Mouse (Mus musculus): ENCODE measurements around the gene Arfrp1. TPM values are rescaled to one million over a fixed set of nuclear protein-coding genes. Genes with fewer than 3 reads are reported as not detected.

Gene Arfrp1
- polyA plus RNA-seq, 1 experiment: 0.49 TPM

DNA sequence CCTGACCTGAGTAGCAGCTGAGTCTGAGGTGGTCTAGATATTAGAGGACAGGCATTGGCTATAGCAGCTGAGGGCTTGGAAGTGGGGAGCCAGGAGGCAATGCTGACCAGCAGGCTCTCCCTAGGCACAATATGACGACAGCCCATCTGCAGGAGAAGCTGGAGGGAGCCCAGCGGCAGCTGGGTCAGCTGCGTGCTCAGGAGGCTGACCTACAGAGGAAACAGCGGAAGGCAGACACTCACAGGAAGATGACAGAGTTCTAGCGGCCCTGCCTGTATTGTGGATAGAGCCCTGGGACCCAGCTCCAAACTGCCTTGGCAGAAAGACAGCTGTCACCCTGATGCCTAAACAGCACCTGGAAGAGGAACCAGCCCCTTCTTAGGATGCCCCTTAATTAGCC, 15.0 kb upstream of the Arfrp1 start:
- no peak for TF ChIP-seq GATA1 (IDR thresholded peaks at IDR 0.05; ENCODE audit: low read length)
- TF ChIP-seq TAL1 (IDR thresholded peaks at IDR 0.05; ENCODE audit: low read length): no peak
- H3K27me3 ChIP-seq (ENCODE audit: control insufficient read depth): no peaks in the 10 kb centered on the region
- no peak overlapping the region for H3K4me3 ChIP-seq (replicated peaks)
- no peaks in the 10 kb centered on the region for H3K9me3 ChIP-seq (ENCODE audit: control insufficient read depth, low read length)
- peaks cover 80% of the 10 kb centered on the region for H3K36me3 ChIP-seq (ENCODE audit: control insufficient read depth)
- H3K4me1 ChIP-seq (ENCODE audit: control insufficient read depth): peaks cover 4% of the 10 kb centered on the region

DNA sequence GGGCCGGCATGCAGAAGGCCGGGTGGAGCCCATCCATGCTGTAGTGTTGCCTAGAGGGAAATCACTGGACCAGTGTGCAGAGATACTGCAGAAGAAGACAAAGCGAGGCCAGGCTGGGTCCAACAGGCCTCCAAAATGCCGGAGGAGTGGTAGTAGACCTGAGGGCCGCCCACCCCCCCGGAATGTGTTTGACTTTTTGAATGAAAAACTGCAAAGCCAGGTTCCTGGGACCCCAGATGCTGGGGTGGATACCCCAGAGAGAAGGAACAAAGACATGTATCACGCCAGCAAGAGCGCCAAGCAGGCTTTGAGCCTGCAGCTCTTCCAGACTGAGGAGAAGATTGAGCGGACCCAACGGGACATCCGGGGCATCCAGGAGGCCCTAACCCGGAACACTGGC, 14.6 kb upstream of the Arfrp1 start, which contains the start of gene Lime1:
TSS of gene Lime1 (plus strand) at position 301 of the 400 bp plus-strand sequence.
- Histone ChIP-seq H3K4me1 (ENCODE audit: control insufficient read depth) (peaks cover 4% of the 10 kb centered on the region), H3K36me3 (ENCODE audit: control insufficient read depth) (peaks cover 78% of the 10 kb centered on the region), H3K9me3 (ENCODE audit: control insufficient read depth, low read length) (no peaks in the 10 kb centered on the region), H3K4me3 (replicated peaks) (no peak within 1 kb of the TSS), H3K27me3 (ENCODE audit: control insufficient read depth) (no peaks in the 10 kb centered on the region)
- TF ChIP-seq GATA1 (IDR thresholded peaks at IDR 0.05; ENCODE audit: low read length) (no peak), TAL1 (IDR thresholded peaks at IDR 0.05; ENCODE audit: low read length) (no peak)

DNA sequence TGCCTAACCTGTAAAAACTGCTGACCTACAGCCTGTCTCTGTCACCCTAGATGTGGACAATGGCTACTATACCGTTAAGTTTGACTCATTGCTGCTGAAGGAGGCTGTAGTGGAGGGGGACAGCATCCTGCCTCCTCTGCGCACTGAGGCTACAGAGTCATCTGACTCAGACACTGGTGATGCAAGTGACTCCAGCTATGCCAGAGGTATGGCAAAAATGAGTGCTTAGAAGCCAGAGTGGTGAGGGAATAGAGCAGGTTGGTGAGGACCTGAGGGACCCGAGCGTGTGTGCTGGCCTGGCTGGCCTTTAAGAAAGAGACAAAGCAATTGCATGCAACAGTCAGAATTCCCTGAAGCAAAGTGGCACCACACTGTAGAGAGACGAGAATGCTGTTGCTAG, 13.5 kb upstream of the Arfrp1 start:
- Histone ChIP-seq H3K9me3 (ENCODE audit: control insufficient read depth, low read length) (no peaks in the 10 kb centered on the region), H3K4me1 (ENCODE audit: control insufficient read depth) (peaks cover 10% of the 10 kb centered on the region), H3K27me3 (ENCODE audit: control insufficient read depth) (no peaks in the 10 kb centered on the region), H3K4me3 (replicated peaks) (no peak overlapping the region), H3K36me3 (ENCODE audit: control insufficient read depth) (peaks cover 72% of the 10 kb centered on the region)
- TF ChIP-seq GATA1 (IDR thresholded peaks at IDR 0.05; ENCODE audit: low read length): no peak
- no peak for TF ChIP-seq TAL1 (IDR thresholded peaks at IDR 0.05; ENCODE audit: low read length)

DNA sequence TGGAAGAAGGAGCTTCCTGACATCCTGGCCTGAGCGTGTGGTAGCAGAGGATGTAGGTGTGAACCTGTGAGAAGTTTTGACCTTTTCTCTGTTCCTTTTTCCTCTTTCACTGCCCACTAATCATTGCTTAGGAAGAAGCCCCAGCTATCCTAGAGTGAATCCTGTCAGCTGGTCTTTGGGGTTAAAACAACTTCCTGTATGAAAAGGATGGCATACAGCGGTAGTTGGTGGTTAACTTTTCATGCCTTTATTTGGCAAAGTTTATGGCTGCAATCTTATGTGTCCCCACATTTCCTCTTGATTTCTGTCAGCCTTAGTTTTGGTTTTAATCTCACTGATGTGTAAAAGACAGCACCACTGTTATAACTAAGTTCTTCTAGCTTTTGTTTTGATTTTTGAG, 12.0 kb upstream of the Arfrp1 start:
- Histone ChIP-seq H3K9me3 (ENCODE audit: control insufficient read depth, low read length) (no peaks in the 10 kb centered on the region), H3K27me3 (ENCODE audit: control insufficient read depth) (no peaks in the 10 kb centered on the region), H3K4me3 (replicated peaks) (no peak overlapping the region), H3K4me1 (ENCODE audit: control insufficient read depth) (peaks cover 12% of the 10 kb centered on the region), H3K36me3 (ENCODE audit: control insufficient read depth) (peaks cover 62% of the 10 kb centered on the region)
- TF ChIP-seq TAL1 (IDR thresholded peaks at IDR 0.05; ENCODE audit: low read length) (no peak), GATA1 (IDR thresholded peaks at IDR 0.05; ENCODE audit: low read length) (no peak)

DNA sequence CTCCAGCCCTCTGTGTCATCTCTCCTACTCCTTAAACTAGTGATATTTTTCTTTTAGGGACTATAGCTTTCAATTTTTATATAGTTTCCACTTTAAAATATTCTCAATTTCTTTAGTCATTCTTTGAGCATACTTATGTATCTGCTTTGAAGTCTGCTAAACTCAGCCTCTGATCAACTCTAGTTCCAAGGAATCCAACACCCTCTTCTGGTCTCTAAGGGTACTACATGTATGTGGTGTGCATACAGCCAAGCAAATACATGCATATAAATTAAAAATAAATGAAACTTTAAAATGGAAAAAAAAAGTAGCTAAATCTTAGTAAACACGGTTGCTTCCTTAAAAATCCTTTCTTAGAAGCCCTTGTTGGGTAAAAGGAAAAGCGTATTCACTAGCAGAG, 10.6 kb upstream of the Arfrp1 start:
- H3K36me3 ChIP-seq (ENCODE audit: control insufficient read depth): peaks cover 51% of the 10 kb centered on the region

DNA sequence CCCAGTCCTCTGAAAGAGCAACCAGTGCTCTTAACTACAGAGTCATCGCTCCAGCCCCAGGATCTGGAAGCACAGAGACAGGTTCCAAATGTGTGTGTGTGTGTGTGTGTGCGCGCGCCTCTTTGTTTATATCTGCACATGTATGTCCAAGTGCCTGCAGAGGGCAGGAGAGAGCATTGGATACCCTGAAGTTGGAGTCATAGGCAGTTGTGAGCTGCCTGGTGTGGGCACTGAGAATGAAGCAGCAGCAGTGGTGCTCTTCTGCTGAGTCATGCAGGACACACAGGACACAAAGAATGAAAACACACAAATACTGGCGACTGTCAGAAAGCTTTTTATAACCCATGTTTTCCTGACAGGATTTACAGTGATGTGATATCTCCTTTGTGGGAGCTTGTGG, 4.8 kb upstream of the Arfrp1 start:
- Histone ChIP-seq H3K36me3 (ENCODE audit: control insufficient read depth) (peaks cover 42% of the 10 kb centered on the region), H3K4me1 (ENCODE audit: control insufficient read depth) (peaks cover 39% of the 10 kb centered on the region), H3K9me3 (ENCODE audit: control insufficient read depth, low read length) (peaks cover 4% of the 10 kb centered on the region; the same call in 1 of the 2 replicates), H3K27me3 (ENCODE audit: control insufficient read depth) (no peaks in the 10 kb centered on the region), H3K4me3 (replicated peaks) (no peak overlapping the region)
- TF ChIP-seq TAL1 (IDR thresholded peaks at IDR 0.05; ENCODE audit: low read length) (no peak), GATA1 (IDR thresholded peaks at IDR 0.05; ENCODE audit: low read length) (no peak)

More for the DNA sequence above, 10.6 kb upstream of the Arfrp1 start:
- peaks cover 12% of the 10 kb centered on the region for H3K4me1 ChIP-seq (ENCODE audit: control insufficient read depth)
- H3K9me3 ChIP-seq (ENCODE audit: control insufficient read depth, low read length): no peaks in the 10 kb centered on the region
- no peak overlapping the region for H3K4me3 ChIP-seq (replicated peaks)
- TF ChIP-seq GATA1 (IDR thresholded peaks at IDR 0.05; ENCODE audit: low read length) (no peak), TAL1 (IDR thresholded peaks at IDR 0.05; ENCODE audit: low read length) (no peak)
- H3K27me3 ChIP-seq (ENCODE audit: control insufficient read depth): no peaks in the 10 kb centered on the region

DNA sequence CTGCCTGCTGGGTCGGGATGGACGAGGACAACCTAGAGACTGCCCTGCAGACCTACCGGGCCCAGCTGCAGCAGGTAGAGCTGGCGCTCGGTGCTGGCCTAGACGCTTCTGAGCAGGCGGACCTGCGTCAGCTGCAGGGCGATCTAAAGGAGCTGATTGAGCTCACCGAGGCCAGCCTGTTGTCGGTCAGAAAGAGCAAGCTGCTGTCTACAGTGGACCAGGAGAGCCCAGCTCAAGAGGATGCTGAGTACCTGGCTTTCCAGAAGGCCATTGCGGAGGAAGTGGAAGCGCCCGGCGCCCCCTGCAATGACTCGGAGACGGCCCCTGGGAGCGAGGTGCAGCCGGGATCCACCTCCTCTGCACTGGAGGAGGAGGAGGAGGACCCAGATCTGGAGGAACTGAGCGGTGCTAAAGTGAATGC, 461 bp upstream of the Arfrp1 start:
- Histone ChIP-seq H3K4me3 (replicated peaks) (peak overlapping the region; percentile 68), H3K4me1 (ENCODE audit: control insufficient read depth) (peaks cover 47% of the 10 kb centered on the region), H3K36me3 (ENCODE audit: control insufficient read depth) (peaks cover 58% of the 10 kb centered on the region), H3K27me3 (ENCODE audit: control insufficient read depth) (no peaks in the 10 kb centered on the region), H3K9me3 (ENCODE audit: control insufficient read depth, low read length) (peaks cover 4% of the 10 kb centered on the region; the same call in 1 of the 2 replicates)
- no peak for TF ChIP-seq GATA1 (IDR thresholded peaks at IDR 0.05; ENCODE audit: low read length)
- TF ChIP-seq TAL1 (IDR thresholded peaks at IDR 0.05; ENCODE audit: low read length): no peak

DNA sequence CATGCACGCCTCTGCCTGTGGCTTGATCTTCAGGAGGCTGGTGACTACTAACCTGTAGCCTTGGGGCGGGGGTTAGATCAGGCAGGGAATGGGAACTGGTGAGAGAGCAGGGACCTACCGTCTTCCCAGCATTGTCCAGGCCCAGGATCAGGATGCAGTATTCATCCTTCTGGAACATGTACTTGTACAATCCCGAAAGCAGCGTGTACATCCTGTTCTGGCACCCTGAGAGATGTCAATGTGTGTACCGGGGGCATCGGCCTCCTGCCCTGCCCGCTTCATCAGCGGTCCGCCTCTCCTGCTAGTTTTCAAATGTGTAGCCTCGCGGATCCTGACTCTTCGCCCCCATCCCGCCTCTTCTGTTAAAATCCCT, 731 bp downstream of the Arfrp1 start:
- Histone ChIP-seq H3K4me1 (ENCODE audit: control insufficient read depth) (peaks cover 44% of the 10 kb centered on the region), H3K36me3 (ENCODE audit: control insufficient read depth) (peaks cover 58% of the 10 kb centered on the region)
- no peak for TF ChIP-seq TAL1 (IDR thresholded peaks at IDR 0.05; ENCODE audit: low read length)
- TF ChIP-seq GATA1 (IDR thresholded peaks at IDR 0.05; ENCODE audit: low read length): no peak

DNA sequence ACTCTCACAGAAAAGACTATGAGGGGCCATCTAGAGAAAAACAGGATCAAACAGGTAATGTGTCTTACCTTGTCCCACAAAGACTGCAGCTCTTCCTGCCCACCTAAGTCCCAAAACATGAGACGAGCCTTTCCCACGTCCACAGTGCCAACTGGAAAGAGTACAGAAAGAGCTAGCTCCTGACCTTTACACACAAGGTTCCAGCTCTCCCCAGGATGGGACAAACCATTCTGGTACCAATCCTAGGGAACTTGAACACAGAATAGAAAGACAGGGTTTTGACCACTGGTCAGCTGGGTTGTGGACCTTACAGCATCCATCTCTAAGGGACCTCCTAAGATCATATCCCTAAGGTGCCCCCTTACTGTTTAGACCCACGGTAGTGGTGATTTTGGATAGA, 1.3 kb downstream of the Arfrp1 start:
- Histone ChIP-seq H3K9me3 (ENCODE audit: control insufficient read depth, low read length) (no peaks in the 10 kb centered on the region), H3K4me1 (ENCODE audit: control insufficient read depth) (peaks cover 44% of the 10 kb centered on the region), H3K27me3 (ENCODE audit: control insufficient read depth) (no peaks in the 10 kb centered on the region), H3K36me3 (ENCODE audit: control insufficient read depth) (peaks cover 58% of the 10 kb centered on the region), H3K4me3 (replicated peaks) (peak overlapping the region; percentile 68)
- TF ChIP-seq GATA1 (IDR thresholded peaks at IDR 0.05; ENCODE audit: low read length): no peak
- no peak for TF ChIP-seq TAL1 (IDR thresholded peaks at IDR 0.05; ENCODE audit: low read length)

More for the DNA sequence above, 731 bp downstream of the Arfrp1 start:
- no peaks in the 10 kb centered on the region for H3K9me3 ChIP-seq (ENCODE audit: control insufficient read depth, low read length)
- no peaks in the 10 kb centered on the region for H3K27me3 ChIP-seq (ENCODE audit: control insufficient read depth)
- peak overlapping the region; percentile 68 for H3K4me3 ChIP-seq (replicated peaks)

DNA sequence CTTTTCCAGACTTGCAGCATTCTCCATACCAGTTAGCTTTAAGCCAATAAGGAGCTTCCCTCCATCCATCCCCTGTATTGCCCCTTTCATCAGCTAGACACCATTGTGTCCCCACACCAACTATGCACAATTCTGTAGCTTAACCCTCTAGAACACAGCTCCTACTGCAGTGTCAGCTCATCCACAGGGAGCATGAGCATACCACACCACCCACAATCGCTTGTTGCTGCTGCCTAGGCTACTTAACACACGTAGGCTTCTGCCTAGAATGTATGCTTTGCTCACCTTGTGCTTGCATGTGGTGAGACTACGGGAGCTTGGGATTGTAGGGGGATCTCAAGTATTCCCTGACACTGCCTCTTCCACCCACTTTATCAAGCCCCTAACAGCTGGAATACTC, 8.4 kb downstream of the Arfrp1 start:
- Histone ChIP-seq H3K27me3 (ENCODE audit: control insufficient read depth) (no peaks in the 10 kb centered on the region), H3K4me3 (replicated peaks) (no peak overlapping the region), H3K36me3 (ENCODE audit: control insufficient read depth) (peaks cover 100% of the 10 kb centered on the region), H3K4me1 (ENCODE audit: control insufficient read depth) (no peaks in the 10 kb centered on the region), H3K9me3 (ENCODE audit: control insufficient read depth, low read length) (no peaks in the 10 kb centered on the region)
- no peak for TF ChIP-seq GATA1 (IDR thresholded peaks at IDR 0.05; ENCODE audit: low read length)
- TF ChIP-seq TAL1 (IDR thresholded peaks at IDR 0.05; ENCODE audit: low read length): no peak

Measured in erythroblast, embryonic 14.5 days (primary cell).